Mouse (Mus musculus) heart, adult 18-20 months (tissue): ENCODE data around the gene Exo1. TPM values are rescaled to one million over a fixed set of nuclear protein-coding genes. Genes with fewer than 3 reads are reported as not detected.

Experiments used
- DNase-seq, 2 experiments: peaks; one replicate each; pipeline ENCODE4 v3.0.0; 2021 to 2022; ENCODE audit warnings: mixed read lengths in 1 of 2
- total RNA-seq, 2 experiments: library from RNA; stranded (reverse); gene quantifications; 2 replicates each; pipeline ENCODE4 v1.2.3; 2021

Gene Exo1
- total RNA-seq, 2 experiments from 2014 or later: 0.42 to 0.46 TPM

DNA sequence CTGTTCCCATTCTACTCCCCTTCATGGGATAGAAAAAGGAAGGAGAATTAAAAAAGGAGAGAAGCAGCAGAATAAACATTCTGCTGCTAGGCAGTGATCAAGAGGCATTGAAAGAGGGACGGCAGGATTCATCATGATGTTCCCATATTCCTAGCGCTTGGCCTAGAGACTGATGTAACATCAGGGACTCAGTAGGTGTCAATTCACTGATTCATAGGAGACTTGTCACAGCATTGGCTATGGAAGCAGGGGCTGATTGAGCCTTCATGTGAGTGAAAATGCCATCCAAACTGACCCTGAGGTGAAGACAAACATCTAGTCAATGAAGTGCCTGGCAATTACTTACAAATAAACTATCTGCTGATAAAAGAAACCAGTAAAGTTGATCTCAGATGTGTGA is 70.5 kb downstream of the Exo1 start:
- no peak for DNase-seq

GRCm38 (mm10) chr1:175961786-175962185 is 81.4 kb downstream of the Exo1 start:
- no peak for DNase-seq

Other genes starting within 250 kb of the Exo1 start
- 1 to 10 TPM; 4.2 TPM for gene Opn3, start 187.8 kb upstream of the Exo1 start, total RNA-seq
- 10 to 100 TPM in 1 of 2 experiments, 1 to 10 TPM in 1; 7.2 to 12.5 TPM for gene Chml, start 187.7 kb upstream of the Exo1 start, total RNA-seq
- gene Wdr64, start 182.0 kb upstream of the Exo1 start, total RNA-seq: not detected
- not detected for gene Gm38100, start 39.7 kb downstream of the Exo1 start, total RNA-seq
- gene Rbm8a2, start 98.5 kb downstream of the Exo1 start, total RNA-seq: not detected